Mouse (Mus musculus) intestine, embryonic 15.5 days (tissue): ENCODE measurements around the gene Zfpl1. TPM values are rescaled to one million over a fixed set of nuclear protein-coding genes. Genes with fewer than 3 reads are reported as not detected.
"Not testable (repeated sequence)": the region's sequence is repeated elsewhere in the genome, so short reads cannot be mapped to it uniquely, and the experiment has no call there.

Source experiments
- ATAC-seq: fragments of 200-750 bp; cut with Nextera tagmentation; 2 replicates; pipeline ENCODE4 v1.8.0; 2017; ENCODE audit warnings: moderate TSS enrichment, moderate library complexity
- H3K27ac ChIP-seq: fragments of 300-500 bp; sonication (generic); 2 replicates; pipeline ENCODE4 v1.5.1; 2015; ENCODE audit warnings: mild to moderate bottlenecking, inconsistent platforms
- H3K27me3 ChIP-seq: fragments of 300-500 bp; sonication (generic); replicated peaks from 2 replicates; pipeline ENCODE4 v1.6.1; 2015; ENCODE audit warnings: inconsistent platforms
- H3K36me3 ChIP-seq: fragments of 300-500 bp; sonication (generic); 2 replicates; pipeline ENCODE4 v1.6.1; 2015; ENCODE audit warnings: inconsistent platforms
- H3K4me1 ChIP-seq: fragments of 300-500 bp; sonication (generic); replicated peaks from 2 replicates; pipeline ENCODE4 v1.6.1; 2015; ENCODE audit warnings: inconsistent platforms
- H3K4me2 ChIP-seq: fragments of 300-500 bp; sonication (generic); replicated peaks from 2 replicates; pipeline ENCODE4 v1.6.1; 2015; ENCODE audit warnings: mild to moderate bottlenecking, inconsistent platforms
- H3K4me3 ChIP-seq: fragments of 300-500 bp; sonication (generic); replicated peaks from 2 replicates; pipeline ENCODE4 v1.5.1; 2015; ENCODE audit warnings: inconsistent platforms
- H3K9ac ChIP-seq: fragments of 300-500 bp; sonication (generic); 2 replicates; pipeline ENCODE4 v1.6.1; 2015; ENCODE audit warnings: inconsistent platforms
- H3K9me3 ChIP-seq: fragments of 300-500 bp; sonication (generic); 2 replicates; pipeline ENCODE4 v1.6.1; 2016; ENCODE audit warnings: inconsistent platforms
- WGBS: fragments of 180-500 bp; shearing (Covaris S2); methylation state at CpG from one replicate; pipeline ENCODE4 v1.1.7; 2015; 5-methylcytosine and 5-hydroxymethylcytosine counted together
- polyA plus RNA-seq: library from polyadenylated mRNA; unstranded; fragments of >200 nt; fragmentation: Nextera tagmentation; extraction: Ambion mirVana; gene quantifications from 2 replicates; pipeline ENCODE4 v1.2.1, GENCODE M21; 2015

The Zfpl1 gene
- polyA plus RNA-seq, 1 experiment from 2014 or later, result 61.3 TPM

DNA sequence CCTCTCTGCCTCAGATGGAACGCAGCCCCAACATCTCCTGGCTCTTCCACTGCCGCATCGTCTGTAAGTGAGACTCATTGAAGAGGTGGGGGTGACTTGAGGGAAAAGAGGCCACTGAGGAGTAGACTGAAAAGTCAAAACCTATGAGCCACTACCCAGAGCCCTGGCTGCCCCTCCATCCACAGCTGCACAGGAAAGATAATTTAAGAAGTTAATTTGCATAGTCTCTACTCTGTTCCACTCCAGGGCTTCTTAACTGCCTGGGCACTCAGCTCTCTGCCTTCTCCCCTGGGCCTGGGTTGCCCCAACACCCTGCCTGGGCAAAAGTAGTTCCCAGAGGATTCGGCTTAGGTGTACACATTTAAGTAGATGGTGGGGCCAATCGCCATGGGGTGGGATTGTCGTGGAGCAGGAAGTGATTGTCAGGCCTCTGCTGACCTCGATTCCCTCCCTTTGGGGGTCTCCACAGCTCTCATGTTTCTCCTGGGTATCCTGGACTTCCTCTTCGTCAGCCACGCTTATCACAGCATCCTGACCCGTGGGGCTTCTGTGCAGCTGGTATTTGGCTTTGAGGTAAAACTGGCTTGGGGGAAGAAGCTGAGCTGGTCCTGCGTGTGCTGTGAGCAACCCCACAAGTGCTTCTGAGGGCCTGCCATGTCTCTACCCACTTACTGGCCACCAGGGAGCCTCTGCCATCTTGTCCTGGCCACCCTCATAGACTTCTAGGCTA, 35.9 kb downstream of the Zfpl1 start:
- H3K4me3 ChIP-seq, result no peak overlapping the region
- H3K36me3 ChIP-seq, result peaks cover 54% of the 10 kb centered on the region
- H3K27me3 ChIP-seq, result no peaks in the 10 kb centered on the region
- no peak overlapping the region for H3K9ac ChIP-seq
- no peak for ATAC-seq
- H3K4me2 ChIP-seq, result peak overlapping the region; percentile 89; the same call in 1 of the 2 replicates
- peaks cover 20% of the 10 kb centered on the region for H3K4me1 ChIP-seq
- no peak overlapping the region for H3K27ac ChIP-seq
- H3K9me3 ChIP-seq, result no peaks in the 10 kb centered on the region
- WGBS, result 90% methylated on average over 11 of the region's 11 CpGs

DNA sequence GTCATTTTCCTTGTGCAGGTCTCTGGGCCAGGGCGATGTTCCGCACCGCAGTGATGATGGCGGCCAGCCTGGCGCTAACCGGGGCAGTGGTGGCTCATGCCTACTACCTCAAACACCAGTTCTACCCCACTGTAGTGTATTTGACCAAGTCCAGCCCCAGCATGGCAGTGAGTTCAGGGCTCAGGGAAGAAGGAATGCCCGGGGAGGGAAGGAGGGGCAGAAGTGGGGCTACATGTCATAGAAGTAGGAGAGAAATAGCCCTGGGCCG, 36.9 kb downstream of the Zfpl1 start:
- Histone ChIP-seq H3K4me1 (peaks cover 17% of the 10 kb centered on the region), H3K9me3 (no peaks in the 10 kb centered on the region), H3K9ac (peak overlapping the region; percentile 79), H3K4me2 (peak overlapping the region; percentile 89), H3K27ac (no peak overlapping the region), H3K4me3 (peak overlapping the region; percentile 83), H3K36me3 (peaks cover 44% of the 10 kb centered on the region), H3K27me3 (no peaks in the 10 kb centered on the region)
- 84% methylated on average over 8 of the region's 8 CpGs for WGBS
- ATAC-seq, result no peak

DNA sequence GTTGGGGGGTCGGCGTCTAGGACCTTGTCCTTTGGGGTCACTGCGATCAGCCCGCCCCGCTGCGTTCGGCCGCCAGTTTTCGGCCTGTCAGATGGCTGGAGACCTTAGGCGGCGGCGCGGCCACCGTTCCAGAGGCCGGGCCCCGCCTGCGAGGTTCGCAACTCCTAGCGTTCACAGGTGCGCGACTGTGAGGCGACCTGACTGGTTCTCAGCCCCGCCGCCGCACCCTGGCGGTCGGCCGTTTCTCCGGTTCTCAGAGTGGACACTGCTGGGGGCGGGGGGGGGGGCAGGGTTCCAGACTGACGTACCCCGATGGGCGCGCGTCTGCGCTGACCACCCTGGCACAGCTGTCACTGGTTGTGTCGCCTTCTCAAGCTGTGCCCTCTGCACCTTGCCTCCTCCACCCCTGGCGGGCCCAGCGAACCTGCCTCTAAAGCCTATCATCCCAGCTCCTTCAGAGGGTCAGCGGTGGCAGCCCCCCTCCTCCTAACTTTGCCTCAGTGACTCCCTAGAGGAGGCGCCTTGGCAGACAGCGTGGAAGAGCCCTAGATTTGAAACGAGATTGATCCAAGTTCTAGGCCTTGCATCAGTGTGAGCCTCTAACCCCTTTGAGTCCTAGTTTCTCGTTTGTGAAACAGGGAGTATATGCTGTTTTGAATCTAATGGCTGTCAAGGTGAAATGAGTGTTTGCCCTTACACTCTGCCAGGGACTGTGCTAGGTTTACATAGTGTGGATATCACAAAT, 37.4 kb downstream of the Zfpl1 start:
- peak; percentile 37 for ATAC-seq
- Histone ChIP-seq H3K36me3 (peaks cover 40% of the 10 kb centered on the region), H3K9me3 (no peaks in the 10 kb centered on the region), H3K27ac (peak overlapping the region; percentile 98), H3K4me2 (peak overlapping the region; percentile 89), H3K4me1 (peaks cover 17% of the 10 kb centered on the region), H3K27me3 (no peaks in the 10 kb centered on the region), H3K9ac (peak overlapping the region; percentile 79), H3K4me3 (peak overlapping the region; percentile 83)
- 1% methylated on average over 44 of the region's 44 CpGs for WGBS

DNA sequence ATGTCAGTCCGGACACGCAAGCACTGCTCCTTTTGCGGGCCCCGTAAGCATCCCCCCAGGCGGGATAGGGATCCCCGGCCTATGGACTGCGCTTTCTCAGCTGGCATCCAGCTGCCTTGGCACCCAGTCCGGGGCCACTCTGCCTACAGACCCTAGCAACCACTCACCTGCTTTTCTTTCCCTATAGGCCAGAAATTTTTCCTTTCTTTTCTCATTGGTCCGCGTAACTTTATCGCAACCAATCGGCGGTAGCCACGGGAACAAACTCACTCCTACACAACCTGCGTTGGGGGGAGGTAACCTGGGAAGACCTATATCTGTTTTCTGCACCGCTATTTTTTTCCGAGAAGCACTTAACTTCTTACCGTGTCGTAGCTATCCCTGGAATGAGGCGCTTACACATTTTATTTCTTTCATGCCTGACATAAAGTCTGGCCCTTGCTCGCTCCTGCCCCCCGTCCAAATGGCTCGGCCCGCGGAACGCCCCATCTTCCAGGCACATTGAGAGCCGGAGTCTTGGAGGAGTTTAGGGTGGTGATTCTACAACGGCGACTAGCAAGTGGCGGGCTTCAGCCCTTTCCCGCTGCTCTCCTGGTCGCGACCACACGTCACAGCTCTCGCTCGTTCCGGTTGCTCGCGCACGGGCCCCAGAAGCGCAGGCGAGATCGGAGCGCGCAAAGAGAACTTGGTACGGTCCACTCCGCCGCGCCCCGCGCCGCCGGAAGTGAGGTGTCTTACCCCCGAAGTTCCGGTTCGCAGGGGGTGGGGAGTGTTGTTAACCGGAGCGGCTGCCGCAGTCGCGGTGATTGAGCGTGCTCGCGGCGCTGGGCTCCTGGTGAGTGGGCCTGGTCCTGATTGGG, 38.2 kb downstream of the Zfpl1 start, which contains the start of gene Syvn1:
Gene Syvn1, plus strand, starts transcription at position 283 of the 860 bp plus-strand sequence.
- no peaks in the 10 kb centered on the region for H3K9me3 ChIP-seq
- H3K27ac ChIP-seq, result peak within 1 kb of the TSS; percentile 98
- ATAC-seq, result peak; percentile 95
- H3K27me3 ChIP-seq, result no peaks in the 10 kb centered on the region
- H3K4me2 ChIP-seq, result peak within 1 kb of the TSS; percentile 89
- peaks cover 17% of the 10 kb centered on the region for H3K4me1 ChIP-seq
- WGBS, result under 1% methylated on average over 65 of the region's 65 CpGs
- H3K36me3 ChIP-seq, result peaks cover 33% of the 10 kb centered on the region
- H3K4me3 ChIP-seq, result peak within 1 kb of the TSS; percentile 83
- H3K9ac ChIP-seq, result peak within 1 kb of the TSS; percentile 79

DNA sequence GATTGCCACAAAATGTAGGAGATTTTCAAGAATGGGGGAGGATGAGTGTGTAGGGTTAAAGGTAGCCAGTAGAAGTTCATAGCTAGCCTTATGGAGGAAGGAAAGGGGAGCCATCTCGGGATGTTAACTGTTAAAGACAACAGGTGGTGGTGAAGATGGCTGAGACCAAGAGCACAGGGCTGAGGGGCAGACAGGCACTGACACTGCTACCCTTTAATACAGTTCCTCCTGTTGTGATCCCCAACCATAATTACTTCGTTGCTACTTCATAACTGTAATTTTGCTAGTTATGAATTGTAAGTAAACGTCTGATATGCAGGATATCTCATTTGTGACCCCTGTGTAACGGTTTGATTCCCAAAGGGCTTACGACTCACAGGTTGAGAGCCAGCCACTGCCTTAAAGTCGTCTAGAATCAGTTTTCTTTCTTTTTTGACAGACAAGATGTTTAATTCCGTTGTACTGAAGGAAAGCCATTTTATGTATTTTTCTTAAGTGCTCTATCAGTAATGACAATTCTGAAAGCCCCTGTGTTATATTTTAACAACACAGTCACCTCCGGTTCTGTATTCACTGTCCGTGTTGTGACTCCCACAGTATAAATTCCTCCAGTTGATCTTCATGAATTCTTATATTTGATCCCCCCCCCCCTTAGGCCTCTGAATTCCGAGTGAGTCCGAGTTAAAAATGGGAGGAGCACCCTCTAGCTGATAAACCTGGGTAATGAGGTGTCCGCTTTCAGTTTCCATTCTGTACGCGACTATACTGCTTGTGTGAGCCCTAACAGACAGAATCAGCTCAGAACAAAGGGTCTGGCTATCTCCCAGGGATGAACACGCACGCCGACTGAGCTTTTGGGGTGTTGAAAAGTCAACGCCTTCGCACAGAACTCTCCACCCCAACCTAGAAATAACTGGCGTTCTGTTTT, 39.1 kb downstream of the Zfpl1 start:
- WGBS, result 15% methylated on average over 20 of the region's 20 CpGs
- no peaks in the 10 kb centered on the region for H3K9me3 ChIP-seq

DNA sequence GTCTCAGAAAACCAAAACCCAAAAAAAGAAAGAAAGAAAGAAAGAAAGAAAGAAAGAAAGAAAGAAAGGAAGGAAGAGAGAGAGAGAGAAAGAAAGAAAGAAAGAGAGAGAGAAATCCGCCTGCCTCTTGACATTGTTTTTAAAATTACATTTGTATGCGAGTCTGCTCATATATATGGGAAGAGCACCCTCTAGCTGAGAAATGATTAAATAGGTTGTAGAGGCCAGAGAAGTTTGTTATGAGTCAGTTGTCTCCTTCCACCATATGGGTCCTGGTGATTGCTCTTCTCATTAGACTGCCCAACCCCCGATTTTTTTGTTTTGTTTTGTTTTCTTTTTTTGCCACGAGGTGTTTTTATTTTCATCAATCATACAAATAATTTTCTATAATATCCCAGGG, 40.7 kb downstream of the Zfpl1 start:
- not testable (repeated sequence) for H3K4me3 ChIP-seq, ATAC-seq
- 47% methylated on average over 4 of the region's 4 CpGs for WGBS

More for the DNA sequence above, 39.1 kb downstream of the Zfpl1 start:
- peak overlapping the region; percentile 79 for H3K9ac ChIP-seq
- H3K36me3 ChIP-seq, result peaks cover 24% of the 10 kb centered on the region
- peak overlapping the region; percentile 89 for H3K4me2 ChIP-seq
- peaks cover 17% of the 10 kb centered on the region for H3K4me1 ChIP-seq
- ATAC-seq, result peak; percentile 50
- H3K27me3 ChIP-seq, result no peaks in the 10 kb centered on the region
- peak overlapping the region; percentile 98 for H3K27ac ChIP-seq
- H3K4me3 ChIP-seq, result peak overlapping the region; percentile 83

DNA sequence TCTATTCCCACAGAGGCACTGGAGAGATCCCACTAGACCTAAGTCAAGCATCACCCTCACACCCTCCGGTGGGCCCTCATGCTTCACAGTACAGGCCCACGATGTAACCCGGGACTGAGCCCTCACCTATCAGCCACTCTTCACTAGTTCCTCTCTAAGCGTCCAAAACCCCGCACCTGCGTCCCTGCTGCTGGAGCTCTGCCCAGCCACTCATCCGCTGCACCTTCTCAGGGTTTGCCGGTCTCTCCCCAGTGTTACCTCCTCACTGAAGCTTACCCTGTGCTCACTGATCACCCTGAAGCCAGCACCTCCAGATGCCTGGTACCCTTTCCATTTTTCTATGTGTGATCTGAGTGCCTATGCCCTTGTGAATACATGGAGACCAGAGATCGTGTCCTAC, 42.5 kb downstream of the Zfpl1 start:
- H3K27me3 ChIP-seq, result no peaks in the 10 kb centered on the region
- no peak overlapping the region for H3K9ac ChIP-seq
- no peaks in the 10 kb centered on the region for H3K36me3 ChIP-seq
- no peaks in the 10 kb centered on the region for H3K9me3 ChIP-seq
- no peak overlapping the region for H3K27ac ChIP-seq
- H3K4me2 ChIP-seq, result no peak overlapping the region
- peaks cover 4% of the 10 kb centered on the region; the same call in 1 of the 2 replicates for H3K4me1 ChIP-seq
- 89% methylated on average over 9 of the region's 9 CpGs for WGBS
- H3K4me3 ChIP-seq, result no peak overlapping the region
- ATAC-seq, result no peak

More for the DNA sequence above, 40.7 kb downstream of the Zfpl1 start:
- not testable (repeated sequence) for H3K36me3 ChIP-seq, H3K9ac ChIP-seq, H3K4me2 ChIP-seq, H3K9me3 ChIP-seq, H3K27ac ChIP-seq, H3K27me3 ChIP-seq
- peaks cover 17% of the 10 kb centered on the region for H3K4me1 ChIP-seq

DNA sequence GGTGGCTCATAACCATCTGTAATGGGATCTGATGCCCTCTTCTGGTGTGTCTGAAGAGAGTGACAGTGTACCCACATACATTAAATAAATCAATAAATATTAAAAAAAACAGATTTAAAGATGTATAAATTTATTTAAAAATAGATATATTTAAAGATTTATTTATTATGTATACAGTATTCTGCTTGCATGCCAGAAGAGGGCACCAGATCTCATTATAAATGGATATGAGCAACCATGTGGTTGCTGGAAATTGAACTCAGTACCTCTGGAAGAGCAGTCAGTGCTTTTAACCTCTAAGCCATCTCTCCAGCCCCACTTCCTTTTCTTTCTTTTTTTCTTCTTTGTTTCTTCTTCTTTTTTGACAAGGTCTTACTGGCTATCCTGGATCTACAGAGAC, 44.8 kb downstream of the Zfpl1 start:
- H3K4me3 ChIP-seq, result no peak overlapping the region
- no peak for ATAC-seq

DNA sequence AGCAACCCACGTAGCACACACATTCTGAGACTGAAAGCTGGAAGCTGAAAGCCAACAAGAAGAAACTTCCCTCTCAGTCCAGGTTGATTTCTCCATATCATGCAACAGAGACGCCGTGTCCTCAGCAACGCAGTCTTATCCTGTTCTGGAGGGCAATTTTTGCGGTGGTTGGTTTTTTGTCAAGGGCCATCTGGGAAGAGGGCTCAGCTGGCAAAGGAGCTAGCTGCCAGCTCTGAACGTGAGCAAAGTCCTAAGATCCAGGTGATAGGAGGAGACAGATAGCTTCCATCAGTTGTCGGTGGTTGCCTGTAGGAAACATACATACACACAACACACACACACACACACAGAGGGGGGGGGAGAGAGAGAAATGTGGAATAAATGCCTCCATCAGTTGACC, 46.4 kb downstream of the Zfpl1 start:
- Histone ChIP-seq H3K27ac (no peak overlapping the region), H3K27me3 (no peaks in the 10 kb centered on the region), H3K4me2 (no peak overlapping the region), H3K9me3 (no peaks in the 10 kb centered on the region), H3K4me1 (no peaks in the 10 kb centered on the region), H3K36me3 (no peaks in the 10 kb centered on the region), H3K4me3 (no peak overlapping the region), H3K9ac (no peak overlapping the region)
- no peak for ATAC-seq
- 85% methylated on average over 7 of the region's 7 CpGs for WGBS

More for the DNA sequence above, 44.8 kb downstream of the Zfpl1 start:
- Histone ChIP-seq H3K27ac (no peak overlapping the region), H3K4me2 (no peak overlapping the region), H3K4me1 (peaks cover under 1% of the 10 kb centered on the region; the same call in 1 of the 2 replicates), H3K36me3 (no peaks in the 10 kb centered on the region), H3K9ac (no peak overlapping the region), H3K27me3 (no peaks in the 10 kb centered on the region), H3K9me3 (no peaks in the 10 kb centered on the region)

DNA sequence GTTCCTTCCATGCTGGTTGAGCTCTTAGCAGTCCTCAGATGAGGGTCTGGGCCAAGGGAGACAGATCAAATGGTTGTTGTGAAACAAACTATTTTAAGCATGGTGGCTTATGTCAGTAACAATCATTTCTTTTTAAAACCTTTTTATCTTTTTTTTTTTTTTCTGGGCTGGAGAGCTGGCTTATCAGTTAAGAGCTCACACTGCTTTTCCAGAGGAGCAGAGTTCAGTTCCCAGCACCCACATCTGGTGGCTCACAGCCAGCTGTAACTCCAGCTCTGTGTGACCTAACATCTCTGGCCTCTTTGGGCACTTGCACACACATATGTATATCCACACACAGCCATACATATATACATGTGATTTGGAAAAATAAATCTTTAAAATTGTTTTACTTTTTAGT, 47.1 kb downstream of the Zfpl1 start:
- Histone ChIP-seq H3K27ac (no peak overlapping the region), H3K9ac (no peak overlapping the region), H3K27me3 (no peaks in the 10 kb centered on the region), H3K4me1 (no peaks in the 10 kb centered on the region), H3K4me2 (no peak overlapping the region), H3K9me3 (no peaks in the 10 kb centered on the region), H3K36me3 (no peaks in the 10 kb centered on the region), H3K4me3 (no peak overlapping the region)
- ATAC-seq, result no peak

DNA sequence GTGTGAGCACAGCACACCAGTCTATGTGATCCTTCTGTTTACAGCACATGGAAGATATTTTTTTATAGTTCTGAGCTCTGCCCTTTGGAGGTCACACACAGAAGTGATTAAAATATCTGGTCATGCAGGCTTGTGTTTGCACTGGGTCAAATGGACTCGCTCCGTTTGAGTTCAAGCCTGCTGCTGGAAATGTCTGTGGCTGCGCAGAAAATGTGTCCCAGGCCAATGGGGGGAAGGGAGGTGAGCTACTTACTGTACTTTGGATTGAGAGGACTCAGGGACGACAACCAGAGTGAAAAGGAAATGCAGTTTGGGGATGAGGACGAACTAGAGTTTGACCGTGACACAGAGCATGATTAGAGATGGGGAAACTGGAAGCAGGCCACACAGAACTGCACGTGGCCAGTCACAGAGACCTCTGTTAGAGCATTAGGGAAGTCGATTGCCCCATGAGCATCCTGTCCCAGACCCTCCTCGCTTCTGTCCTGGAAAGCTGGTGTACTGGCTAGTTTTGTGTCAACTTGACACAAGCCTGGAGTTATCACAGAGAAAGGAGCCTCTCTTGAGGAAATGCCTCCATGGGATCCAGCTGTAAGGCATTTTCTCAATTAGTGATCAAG, 48.7 kb downstream of the Zfpl1 start:
- 0 out of 2 replicates have a peak, but pooled peaks have one; percentile 15 for ATAC-seq
- 72% methylated on average over 9 of the region's 9 CpGs for WGBS

More for the DNA sequence above, 48.7 kb downstream of the Zfpl1 start:
- Histone ChIP-seq H3K9ac (no peak overlapping the region), H3K27ac (no peak overlapping the region), H3K9me3 (no peaks in the 10 kb centered on the region), H3K27me3 (no peaks in the 10 kb centered on the region), H3K36me3 (no peaks in the 10 kb centered on the region), H3K4me3 (no peak overlapping the region), H3K4me1 (no peaks in the 10 kb centered on the region), H3K4me2 (no peak overlapping the region)
